Mouse (Mus musculus) erythroid progenitor cell, adult 5-6 weeks (primary cell): ENCODE results near the gene Lbh. TPM values are rescaled to one million over a fixed set of nuclear protein-coding genes. Genes with fewer than 3 reads are reported as not detected.

Experiments
- ATAC-seq: replicated peaks from 2 replicates; pipeline ENCODE4 v1.8.0; 2016; ENCODE audit warnings: moderate number of reproducible peaks, mild to moderate bottlenecking, moderate TSS enrichment, inconsistent platforms; ENCODE audit not compliant: poor library complexity, low FRiP score, severe bottlenecking
- total RNA-seq, 2 experiments: library from RNA; stranded (forward) in 1 of 2; stranded (reverse) in 1 of 2; fragments of 150-400 nt in 1 of 2; fragments of 186-747, 209-891 nt in 1 of 2; gene quantifications; 2 replicates each; pipeline versions ENCODE4 v1.2.3 to v1.2.4; 2015 to 2017; ENCODE audit warnings: low replicate concordance in 2 of 2

Lbh gene
- total RNA-seq (2015; ENCODE audit: low replicate concordance) (8.6 and 14.3 TPM in 2 replicates), total RNA-seq (2017; ENCODE audit: low replicate concordance) (3.0 and 6.7 TPM in 2 replicates)

GRCm38 (mm10) chr17:72918053-72918452 is at the start of gene Lbh:
TSS of gene Lbh (plus strand) at chr17:72918305.
- no peak for ATAC-seq

- no peak for ATAC-seq
Measured at GRCm38 (mm10) chr17:72878979-72879378, 39.1 kb upstream of the Lbh start.

- ATAC-seq, result no peak
Measured at GRCm38 (mm10) chr17:72880156-72880555, 37.9 kb upstream of the Lbh start.

GRCm38 (mm10) chr17:72881051-72881450 is 37.1 kb upstream of the Lbh start:
- ATAC-seq, result no peak

GRCm38 (mm10) chr17:72881804-72882203 is 36.3 kb upstream of the Lbh start:
- no peak for ATAC-seq

- no peak for ATAC-seq
Measured at GRCm38 (mm10) chr17:72889556-72890397, 28.3 kb upstream of the Lbh start.

- no peak for ATAC-seq
Measured at GRCm38 (mm10) chr17:72890398-72890898, 27.7 kb upstream of the Lbh start.

- ATAC-seq, result no peak
Measured at GRCm38 (mm10) chr17:72891556-72891955, 26.5 kb upstream of the Lbh start.

- ATAC-seq, result no peak
Measured at GRCm38 (mm10) chr17:72895506-72895905, 22.6 kb upstream of the Lbh start.

- no peak for ATAC-seq
Measured at GRCm38 (mm10) chr17:72897076-72897475, 21.0 kb upstream of the Lbh start.

- ATAC-seq, result no peak
Measured at GRCm38 (mm10) chr17:72897961-72898360, 20.1 kb upstream of the Lbh start.

GRCm38 (mm10) chr17:72898775-72899174 is 19.3 kb upstream of the Lbh start:
- ATAC-seq, result no peak

- no peak for ATAC-seq
Measured at GRCm38 (mm10) chr17:72901021-72901420, 17.1 kb upstream of the Lbh start.

GRCm38 (mm10) chr17:72901705-72902104 is 16.4 kb upstream of the Lbh start:
- ATAC-seq, result no peak

- no peak for ATAC-seq
Measured at GRCm38 (mm10) chr17:72903321-72903720, 14.8 kb upstream of the Lbh start.

GRCm38 (mm10) chr17:72903921-72904421 is 14.1 kb upstream of the Lbh start:
- no peak for ATAC-seq

- ATAC-seq, result no peak
Measured at GRCm38 (mm10) chr17:72904873-72905272, 13.2 kb upstream of the Lbh start.

- ATAC-seq, result no peak
Measured at GRCm38 (mm10) chr17:72906231-72906896, 11.7 kb upstream of the Lbh start.

- ATAC-seq, result no peak
Measured at GRCm38 (mm10) chr17:72907211-72907610, 10.9 kb upstream of the Lbh start.

- no peak for ATAC-seq
Measured at GRCm38 (mm10) chr17:72907777-72908176, 10.3 kb upstream of the Lbh start.

- ATAC-seq, result no peak
Measured at GRCm38 (mm10) chr17:72908561-72908960, 9.5 kb upstream of the Lbh start.
